Mouse (Mus musculus): ENCODE results near the gene Wls. TPM values are rescaled to one million over a fixed set of nuclear protein-coding genes. Genes with fewer than 3 reads are reported as not detected.

Gene Wls
- polyA plus RNA-seq, 1 experiment from 2014 or later, result 147 TPM

DNA sequence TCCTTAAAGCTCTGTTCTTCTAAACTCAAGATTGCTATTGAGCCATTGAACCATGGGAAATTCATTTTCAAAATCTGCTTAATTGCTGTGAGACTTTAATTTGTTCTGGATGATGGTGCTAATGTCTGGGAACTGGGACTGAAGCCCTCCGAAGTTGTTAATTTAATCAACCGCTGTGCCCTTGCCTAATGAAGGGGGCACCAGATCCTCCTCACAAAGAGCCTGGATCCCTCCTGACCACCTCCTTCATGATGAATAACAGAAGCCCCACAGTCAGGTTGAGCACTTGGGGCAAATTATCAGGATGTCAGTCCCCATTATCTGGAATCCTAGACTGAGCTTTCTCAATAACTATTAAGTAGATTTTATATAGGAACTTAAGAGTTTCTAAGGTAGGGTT is 12.0 kb downstream of the Wls start:
- Histone ChIP-seq H3K27me3 (ENCODE audit: insufficient read depth, low read length) (no peaks in the 10 kb centered on the region), H3K4me3 (ENCODE audit: low read length) (no peak overlapping the region), H3K4me2 (replicated peaks; ENCODE audit: low read depth, low read length) (no peak overlapping the region), H3K9ac (replicated peaks; ENCODE audit: low read length) (no peak overlapping the region), H3K9me3 (ENCODE audit: low read length) (no peaks in the 10 kb centered on the region), H3K36me3 (ENCODE audit: insufficient read depth, low read length) (no peaks in the 10 kb centered on the region), H3K4me1 (ENCODE audit: insufficient read depth, low read length) (peaks cover 10% of the 10 kb centered on the region; the same call in 1 of the 2 replicates), H3K27ac (ENCODE audit: low read length) (no peak overlapping the region)
- ATAC-seq (ENCODE audit: low FRiP score, low TSS enrichment), result no peak
- WGBS, result 89% methylated on average over 2 of the region's 2 CpGs

DNA sequence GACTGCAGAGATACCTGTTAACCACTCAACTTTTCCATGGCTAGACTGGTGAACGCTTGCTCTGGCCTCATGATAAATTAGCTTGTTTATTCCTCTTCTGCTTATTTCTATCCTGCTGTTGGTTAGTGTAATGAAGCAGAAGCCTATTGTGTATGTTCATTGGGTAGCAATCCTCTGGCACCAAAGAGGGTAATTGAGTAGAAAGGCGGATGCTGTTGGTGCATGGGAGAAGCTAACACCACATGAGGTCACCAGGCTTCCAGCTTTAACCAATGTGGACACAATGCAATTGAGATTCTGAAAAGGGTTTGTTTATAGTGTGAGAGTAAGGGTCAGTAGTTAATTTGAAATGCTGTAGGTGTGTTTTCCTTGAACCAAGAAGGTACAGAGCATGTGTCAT is 12.5 kb downstream of the Wls start:
- H3K4me3 ChIP-seq (ENCODE audit: low read length), result no peak overlapping the region
- H3K9ac ChIP-seq (replicated peaks; ENCODE audit: low read length), result no peak overlapping the region
- no peak overlapping the region for H3K4me2 ChIP-seq (replicated peaks; ENCODE audit: low read depth, low read length)
- no peaks in the 10 kb centered on the region for H3K27me3 ChIP-seq (ENCODE audit: insufficient read depth, low read length)
- H3K36me3 ChIP-seq (ENCODE audit: insufficient read depth, low read length), result no peaks in the 10 kb centered on the region
- peaks cover 6% of the 10 kb centered on the region; the same call in 1 of the 2 replicates for H3K4me1 ChIP-seq (ENCODE audit: insufficient read depth, low read length)
- ATAC-seq (ENCODE audit: low FRiP score, low TSS enrichment), result no peak
- 66% methylated on average over 2 of the region's 2 CpGs for WGBS
- H3K27ac ChIP-seq (ENCODE audit: low read length), result no peak overlapping the region
- H3K9me3 ChIP-seq (ENCODE audit: low read length), result no peaks in the 10 kb centered on the region

DNA sequence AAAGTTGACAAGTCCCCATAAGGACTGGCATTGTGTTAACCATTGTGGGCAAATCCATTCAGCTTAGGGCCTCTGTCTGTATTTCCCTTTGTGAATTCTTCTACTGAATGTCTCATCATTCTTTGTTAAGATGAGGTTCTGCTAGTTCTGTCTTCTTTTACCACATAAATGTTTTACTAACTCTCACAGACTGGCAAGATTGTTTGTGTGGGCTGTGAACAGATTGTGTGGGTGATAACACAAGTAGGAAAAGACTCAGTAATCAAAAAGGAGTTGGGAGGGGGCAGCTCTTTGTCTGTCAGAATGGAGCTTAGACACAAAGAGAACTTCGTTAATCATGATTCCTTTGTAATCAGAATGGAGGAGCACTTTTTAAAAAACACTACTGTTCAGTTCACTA is 17.6 kb downstream of the Wls start:
- WGBS, result 90% methylated on average over 1 of the region's 1 CpGs
- no peaks in the 10 kb centered on the region for H3K9me3 ChIP-seq (ENCODE audit: low read length)
- no peaks in the 10 kb centered on the region for H3K27me3 ChIP-seq (ENCODE audit: insufficient read depth, low read length)
- no peak overlapping the region for H3K4me3 ChIP-seq (ENCODE audit: low read length)
- H3K36me3 ChIP-seq (ENCODE audit: insufficient read depth, low read length), result no peaks in the 10 kb centered on the region
- no peak overlapping the region for H3K4me2 ChIP-seq (replicated peaks; ENCODE audit: low read depth, low read length)
- H3K4me1 ChIP-seq (ENCODE audit: insufficient read depth, low read length), result no peaks in the 10 kb centered on the region
- no peak for ATAC-seq (ENCODE audit: low FRiP score, low TSS enrichment)
- no peak overlapping the region for H3K9ac ChIP-seq (replicated peaks; ENCODE audit: low read length)
- no peak overlapping the region for H3K27ac ChIP-seq (ENCODE audit: low read length)

DNA sequence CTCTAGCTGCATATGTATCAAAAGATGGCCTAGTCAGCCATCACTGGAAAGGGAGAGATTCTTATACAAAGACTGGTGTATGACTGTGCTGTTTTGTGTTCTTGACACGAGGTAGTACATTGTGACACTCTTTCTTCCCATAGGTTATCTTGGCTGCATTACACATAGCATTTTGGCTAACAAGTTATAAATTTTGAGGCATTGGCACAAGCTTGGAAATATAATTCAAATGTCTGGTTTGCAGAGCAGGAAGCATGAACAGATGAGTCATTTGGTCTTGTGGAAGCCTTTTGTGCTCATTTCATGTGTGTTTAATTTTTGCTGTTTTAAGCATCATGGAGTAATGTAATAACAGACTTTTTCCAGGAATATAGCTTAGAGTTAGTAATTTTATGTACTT is 26.2 kb downstream of the Wls start:
- ATAC-seq (ENCODE audit: low FRiP score, low TSS enrichment), result no peak
- no peak overlapping the region for H3K4me3 ChIP-seq (ENCODE audit: low read length)
- H3K4me2 ChIP-seq (replicated peaks; ENCODE audit: low read depth, low read length), result no peak overlapping the region
- H3K9me3 ChIP-seq (ENCODE audit: low read length), result no peaks in the 10 kb centered on the region
- WGBS, result 64% methylated on average over 1 of the region's 1 CpGs
- no peak overlapping the region for H3K9ac ChIP-seq (replicated peaks; ENCODE audit: low read length)
- H3K4me1 ChIP-seq (ENCODE audit: insufficient read depth, low read length), result no peaks in the 10 kb centered on the region
- no peak overlapping the region for H3K27ac ChIP-seq (ENCODE audit: low read length)
- no peaks in the 10 kb centered on the region for H3K27me3 ChIP-seq (ENCODE audit: insufficient read depth, low read length)
- no peaks in the 10 kb centered on the region for H3K36me3 ChIP-seq (ENCODE audit: insufficient read depth, low read length)

DNA sequence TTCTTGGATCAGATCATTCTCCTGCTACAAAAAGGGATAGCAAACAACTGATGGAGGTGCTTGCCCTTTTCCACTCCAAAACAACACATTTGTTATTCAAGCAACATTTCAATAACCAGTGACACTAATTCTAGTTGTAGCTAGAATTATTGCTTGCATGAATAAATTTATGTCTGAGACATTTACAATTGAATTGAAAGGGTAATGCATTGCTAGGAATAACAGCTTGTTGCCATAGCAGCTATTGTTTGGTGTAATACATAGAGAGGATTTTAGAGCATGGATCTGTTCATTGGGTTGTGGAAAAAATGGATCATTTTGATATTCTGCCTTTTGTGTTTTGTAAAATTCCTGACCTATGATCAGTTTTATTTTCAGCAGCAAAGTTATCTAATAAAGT is 39.5 kb downstream of the Wls start:
- Histone ChIP-seq H3K9me3 (ENCODE audit: low read length) (no peaks in the 10 kb centered on the region), H3K4me3 (ENCODE audit: low read length) (no peak overlapping the region), H3K36me3 (ENCODE audit: insufficient read depth, low read length) (no peaks in the 10 kb centered on the region; the same call in 1 of the 2 replicates), H3K27me3 (ENCODE audit: insufficient read depth, low read length) (no peaks in the 10 kb centered on the region), H3K4me2 (replicated peaks; ENCODE audit: low read depth, low read length) (no peak overlapping the region), H3K9ac (replicated peaks; ENCODE audit: low read length) (no peak overlapping the region), H3K27ac (ENCODE audit: low read length) (no peak overlapping the region), H3K4me1 (ENCODE audit: insufficient read depth, low read length) (no peaks in the 10 kb centered on the region)
- ATAC-seq (ENCODE audit: low FRiP score, low TSS enrichment), result no peak

GRCm38 (mm10) chr3:159883325-159883724 is 43.9 kb downstream of the Wls start:
- Histone ChIP-seq H3K4me3 (ENCODE audit: low read length) (no peak overlapping the region), H3K9me3 (ENCODE audit: low read length) (no peaks in the 10 kb centered on the region), H3K27me3 (ENCODE audit: insufficient read depth, low read length) (no peaks in the 10 kb centered on the region), H3K36me3 (ENCODE audit: insufficient read depth, low read length) (no peaks in the 10 kb centered on the region; the same call in 1 of the 2 replicates), H3K4me2 (replicated peaks; ENCODE audit: low read depth, low read length) (no peak overlapping the region), H3K27ac (ENCODE audit: low read length) (no peak overlapping the region), H3K9ac (replicated peaks; ENCODE audit: low read length) (no peak overlapping the region), H3K4me1 (ENCODE audit: insufficient read depth, low read length) (peaks cover 17% of the 10 kb centered on the region)
- ATAC-seq (ENCODE audit: low FRiP score, low TSS enrichment), result no peak
- 25% methylated on average over 2 of the region's 2 CpGs for WGBS

- Histone ChIP-seq H3K27me3 (ENCODE audit: insufficient read depth, low read length) (no peaks in the 10 kb centered on the region), H3K27ac (ENCODE audit: low read length) (0 out of 2 replicates have a peak overlapping the region, but pooled peaks have one; percentile 20), H3K4me1 (ENCODE audit: insufficient read depth, low read length) (peaks cover 17% of the 10 kb centered on the region), H3K4me2 (replicated peaks; ENCODE audit: low read depth, low read length) (no peak overlapping the region), H3K9me3 (ENCODE audit: low read length) (no peaks in the 10 kb centered on the region), H3K9ac (replicated peaks; ENCODE audit: low read length) (no peak overlapping the region), H3K36me3 (ENCODE audit: insufficient read depth, low read length) (no peaks in the 10 kb centered on the region; the same call in 1 of the 2 replicates), H3K4me3 (ENCODE audit: low read length) (no peak overlapping the region)
- ATAC-seq (ENCODE audit: low FRiP score, low TSS enrichment), result peak; percentile 25; the same call in 1 of the 2 replicates
These were observed 45.3 kb downstream of the Wls start for GRCm38 (mm10) chr3:159884802-159885201.

GRCm38 (mm10) chr3:159885271-159885670 is 45.8 kb downstream of the Wls start:
- no peak overlapping the region for H3K4me2 ChIP-seq (replicated peaks; ENCODE audit: low read depth, low read length)
- H3K9me3 ChIP-seq (ENCODE audit: low read length), result no peaks in the 10 kb centered on the region
- H3K36me3 ChIP-seq (ENCODE audit: insufficient read depth, low read length), result no peaks in the 10 kb centered on the region; the same call in 1 of the 2 replicates
- 14% methylated on average over 3 of the region's 3 CpGs for WGBS
- peak; percentile 96 for ATAC-seq (ENCODE audit: low FRiP score, low TSS enrichment)
- H3K27ac ChIP-seq (ENCODE audit: low read length), result peak overlapping the region; percentile 61; the same call in 1 of the 2 replicates
- no peak overlapping the region for H3K9ac ChIP-seq (replicated peaks; ENCODE audit: low read length)
- H3K4me3 ChIP-seq (ENCODE audit: low read length), result no peak overlapping the region
- no peaks in the 10 kb centered on the region for H3K27me3 ChIP-seq (ENCODE audit: insufficient read depth, low read length)
- peaks cover 17% of the 10 kb centered on the region for H3K4me1 ChIP-seq (ENCODE audit: insufficient read depth, low read length)

- no peak for ATAC-seq (ENCODE audit: low FRiP score, low TSS enrichment)
These were observed 46.4 kb downstream of the Wls start for GRCm38 (mm10) chr3:159885781-159886400.

DNA sequence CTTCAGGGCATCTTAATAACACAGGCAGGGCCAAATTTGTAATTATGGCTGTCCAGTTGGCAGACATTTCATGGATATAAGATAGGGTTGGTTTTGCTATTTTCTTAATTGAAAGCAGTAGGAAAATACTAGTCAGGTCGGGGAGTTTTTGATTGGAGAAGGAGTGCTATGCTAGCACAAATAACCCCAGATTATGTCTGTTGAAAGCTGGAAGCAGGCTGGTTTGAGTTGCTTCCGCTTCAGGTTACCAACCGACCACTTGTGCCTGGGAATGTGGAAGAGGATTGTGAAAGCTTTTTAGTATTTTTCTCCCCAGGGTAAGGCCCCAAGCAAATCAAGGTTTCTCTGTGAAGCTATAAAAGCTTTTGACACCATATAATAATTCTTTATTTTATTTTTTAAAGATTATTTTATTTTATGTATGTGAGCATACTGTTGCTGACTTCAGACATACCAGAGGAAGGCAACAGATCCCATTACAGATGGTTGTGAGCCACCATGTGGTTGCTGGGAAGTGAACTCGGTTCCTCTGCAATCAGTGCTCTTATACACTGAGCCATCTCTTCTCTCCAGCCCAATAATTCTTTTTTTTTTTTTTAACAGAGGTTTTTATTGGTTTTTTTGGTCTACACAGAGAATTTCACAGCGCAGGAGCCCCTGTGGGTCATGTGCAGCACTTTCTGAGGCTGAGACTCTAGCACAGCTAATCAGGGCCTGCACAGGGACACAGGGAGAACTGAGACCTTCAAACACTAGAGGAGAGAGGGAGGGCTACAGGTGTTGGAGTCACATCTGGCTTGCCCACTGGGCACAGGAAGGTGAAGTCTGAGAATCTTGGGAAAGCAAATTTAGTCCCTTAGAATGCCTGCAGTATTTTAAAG is 50.9 kb downstream of the Wls start:
- WGBS, result 87% methylated on average over 5 of the region's 5 CpGs
- H3K4me3 ChIP-seq (ENCODE audit: low read length), result no peak overlapping the region
- H3K4me1 ChIP-seq (ENCODE audit: insufficient read depth, low read length), result peaks cover 7% of the 10 kb centered on the region; the same call in 1 of the 2 replicates
- H3K36me3 ChIP-seq (ENCODE audit: insufficient read depth, low read length), result no peaks in the 10 kb centered on the region
- ATAC-seq (ENCODE audit: low FRiP score, low TSS enrichment), result no peak
- H3K27ac ChIP-seq (ENCODE audit: low read length), result no peak overlapping the region
- no peak overlapping the region for H3K9ac ChIP-seq (replicated peaks; ENCODE audit: low read length)
- H3K4me2 ChIP-seq (replicated peaks; ENCODE audit: low read depth, low read length), result no peak overlapping the region
- H3K27me3 ChIP-seq (ENCODE audit: insufficient read depth, low read length), result no peaks in the 10 kb centered on the region
- no peaks in the 10 kb centered on the region for H3K9me3 ChIP-seq (ENCODE audit: low read length)

More at GRCm38 (mm10) chr3:159885781-159886400, 46.4 kb downstream of the Wls start:
- Histone ChIP-seq H3K4me2 (replicated peaks; ENCODE audit: low read depth, low read length) (no peak overlapping the region), H3K27me3 (ENCODE audit: insufficient read depth, low read length) (no peaks in the 10 kb centered on the region), H3K9me3 (ENCODE audit: low read length) (no peaks in the 10 kb centered on the region), H3K27ac (ENCODE audit: low read length) (0 out of 2 replicates have a peak overlapping the region, but pooled peaks have one; percentile 14), H3K4me1 (ENCODE audit: insufficient read depth, low read length) (peaks cover 17% of the 10 kb centered on the region), H3K36me3 (ENCODE audit: insufficient read depth, low read length) (no peaks in the 10 kb centered on the region; the same call in 1 of the 2 replicates), H3K9ac (replicated peaks; ENCODE audit: low read length) (no peak overlapping the region), H3K4me3 (ENCODE audit: low read length) (no peak overlapping the region)
- 9% methylated on average over 1 of the region's 1 CpGs for WGBS

All from kidney, embryonic 16.5 days (tissue).